Mouse (Mus musculus): ENCODE measurements at regions not wholly inside any gene's neighbourhood (a gene's known extent, or its start where the extent isn't known, plus 50 kb on each side); places are given as distances from the start of the nearest gene placed in this dataset.

GRCm38 (mm10) chr15:93144899-93145298 lies 130.1 kb downstream of the Gxylt1 start:
- no peak for TF ChIP-seq POLR2A (IDR thresholded peaks at IDR 0.05; ENCODE audit: borderline replicate concordance, extremely low read depth, low read depth, low read length)
- TF ChIP-seq CTCF (IDR thresholded peaks at IDR 0.05; ENCODE audit: insufficient read depth, low read length) = no peak
